Mouse (Mus musculus): ENCODE measurements around the gene Gpr137c.

Gene Gpr137c

DNA sequence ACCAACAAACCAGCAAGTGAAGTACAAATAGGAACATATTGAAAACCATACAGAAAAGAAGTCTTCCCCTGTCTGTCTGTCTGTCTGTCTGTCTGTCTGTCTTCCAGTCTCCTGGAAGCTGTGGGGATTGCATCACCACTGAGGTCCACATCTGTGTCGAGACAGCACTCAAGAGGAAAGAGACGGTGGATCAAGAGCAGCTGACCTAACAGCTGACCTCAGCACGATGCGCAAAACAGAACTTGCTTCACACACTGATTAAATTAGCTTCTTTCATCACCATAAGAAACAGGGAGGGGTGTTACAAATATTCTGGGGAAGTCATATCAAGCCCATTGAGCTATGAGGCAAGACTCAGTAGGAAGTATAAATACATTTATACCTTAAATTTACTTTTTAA lies 72.1 kb downstream of the Gpr137c start:
- DNase-seq (ENCODE audit: low spot score in 2 of 2), result no peak

- no peak for DNase-seq (ENCODE audit: low spot score in 2 of 2)
These were observed 84.4 kb downstream of the Gpr137c start for GRCm38 (mm10) chr14:45303939-45304338.

DNA sequence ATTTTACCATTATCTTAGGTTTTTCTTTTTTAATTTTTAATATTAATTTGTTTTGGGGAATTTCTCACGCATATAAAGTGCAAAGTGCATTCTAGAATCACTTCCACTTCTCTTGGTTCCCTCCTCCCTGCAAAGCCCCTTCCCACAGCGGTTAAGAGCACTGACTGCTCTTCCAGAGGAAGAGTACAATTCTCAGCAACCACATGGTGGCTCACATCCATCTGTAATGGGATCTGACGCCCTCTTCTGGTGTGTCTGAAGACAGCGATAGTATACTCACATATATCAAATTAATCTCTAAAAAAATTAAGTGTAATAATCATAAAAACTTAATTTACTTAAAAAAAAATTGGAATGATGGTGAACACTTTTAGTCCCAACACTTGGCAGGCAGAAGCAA lies 84.9 kb downstream of the Gpr137c start:
- no peak for DNase-seq (ENCODE audit: low spot score in 2 of 2)

GRCm38 (mm10) chr14:45305852-45306251 lies 86.3 kb downstream of the Gpr137c start:
- DNase-seq (ENCODE audit: low spot score in 2 of 2), result no peak

DNA sequence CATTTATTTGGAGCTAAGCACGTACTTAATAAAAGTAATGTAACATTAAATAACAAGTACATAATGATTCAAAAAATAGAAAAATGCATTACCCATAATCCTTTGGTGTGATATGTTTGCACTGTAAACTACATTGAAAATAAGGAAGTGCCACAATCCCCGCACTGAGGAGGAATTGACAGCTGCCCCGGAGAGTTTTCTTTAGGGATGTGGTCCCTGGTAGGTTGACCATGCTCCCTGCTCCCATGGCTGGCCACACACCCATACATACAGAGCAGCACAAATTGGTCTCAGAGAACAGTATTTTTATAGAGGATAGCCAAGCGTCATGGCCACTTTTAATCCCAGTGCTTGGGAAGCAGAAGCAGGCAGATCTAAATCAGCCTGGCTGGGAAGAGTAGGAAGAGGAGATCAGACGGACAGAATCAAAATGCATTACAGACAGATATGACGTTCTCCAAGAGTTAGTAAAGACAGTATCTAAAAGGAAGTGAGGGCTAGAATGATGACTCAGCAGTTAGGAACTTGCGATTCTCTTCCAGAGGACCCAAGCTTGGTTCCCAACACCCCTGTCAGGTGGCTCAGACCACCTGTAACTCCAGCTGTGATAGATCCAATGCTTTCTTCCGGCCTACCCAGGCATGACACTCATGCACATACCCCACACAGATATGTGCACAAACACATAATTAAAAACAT lies 88.3 kb downstream of the Gpr137c start:
- no peak for DNase-seq (ENCODE audit: low spot score in 2 of 2)

DNA sequence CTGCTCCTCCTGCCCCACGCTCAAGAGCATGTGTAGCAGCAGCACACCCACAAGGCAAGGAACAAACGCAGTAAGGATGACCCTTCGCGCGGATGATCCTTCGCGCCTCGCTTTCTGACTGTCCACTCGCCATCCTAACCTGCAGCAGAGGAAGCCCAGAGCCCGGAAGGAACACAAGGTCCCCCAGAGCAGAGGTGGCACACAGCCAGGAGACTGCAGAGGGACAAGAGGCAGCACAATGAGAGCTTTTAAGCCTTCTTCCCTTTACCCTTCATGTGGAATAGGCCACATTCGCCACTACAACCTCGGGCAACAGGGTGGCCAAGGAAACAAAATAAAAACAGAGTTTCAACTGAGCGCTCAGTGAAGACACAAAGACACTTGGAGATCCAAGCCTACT lies 90.1 kb downstream of the Gpr137c start:
- DNase-seq (ENCODE audit: low spot score in 2 of 2), result no peak

DNA sequence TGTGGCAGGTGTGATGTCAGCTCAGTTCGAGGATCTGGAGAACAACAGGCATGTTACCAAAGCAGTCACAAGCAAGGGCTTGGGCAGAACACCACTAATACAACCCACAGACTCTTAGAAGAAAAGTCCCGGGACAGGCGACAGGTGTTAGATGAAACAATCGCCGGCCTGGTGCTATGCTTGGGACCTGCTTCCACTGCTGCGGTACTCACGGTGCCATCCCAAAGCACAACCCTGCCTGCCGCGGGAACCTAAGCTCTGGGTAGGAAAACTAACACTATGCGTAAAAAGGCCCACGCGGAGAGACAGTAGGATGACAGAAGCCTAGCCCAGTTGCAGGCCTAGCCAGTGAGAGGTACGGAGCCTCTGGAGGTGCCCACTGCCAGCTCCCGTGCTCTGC lies 90.6 kb downstream of the Gpr137c start:
- DNase-seq (ENCODE audit: low spot score in 2 of 2), result no peak

GRCm38 (mm10) chr14:45316927-45317326 lies 97.4 kb downstream of the Gpr137c start:
- DNase-seq (ENCODE audit: low spot score in 2 of 2), result no peak

GRCm38 (mm10) chr14:45317921-45318411 lies 98.4 kb downstream of the Gpr137c start:
- peak in 1 of 2 experiments; percentile 25 for DNase-seq (ENCODE audit: low spot score in 2 of 2)

GRCm38 (mm10) chr14:45318426-45319236 lies 99.1 kb downstream of the Gpr137c start, which contains the start of gene Ero1l:
Gene Ero1l (minus strand): TSS chr14:45318771.
- peak; percentile 62 to 79 for DNase-seq (ENCODE audit: low spot score in 2 of 2)

- DNase-seq (ENCODE audit: low spot score in 2 of 2), result no peak
These were observed 99.7 kb downstream of the Gpr137c start for GRCm38 (mm10) chr14:45319237-45319610.

DNA sequence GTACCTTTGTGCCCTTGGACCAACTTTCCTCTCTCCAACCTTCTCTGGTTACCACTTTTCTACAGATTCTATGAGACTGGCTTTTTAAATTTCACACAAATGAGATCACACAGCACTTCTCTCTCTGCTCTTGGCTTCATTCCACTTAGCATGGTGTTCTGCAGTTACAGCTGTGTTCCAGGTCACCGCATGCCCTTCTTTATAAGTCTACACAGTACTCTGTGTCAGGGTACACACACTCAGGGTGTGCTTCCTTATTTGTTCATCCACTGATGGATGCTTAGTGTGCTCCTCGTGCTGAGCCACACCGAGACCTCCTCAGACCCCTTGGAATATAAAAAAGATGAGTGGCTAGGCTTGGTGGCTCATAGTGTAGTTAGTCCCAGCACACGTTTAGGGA lies 100.6 kb downstream of the Gpr137c start:
- no peak for DNase-seq (ENCODE audit: low spot score in 2 of 2)

DNA sequence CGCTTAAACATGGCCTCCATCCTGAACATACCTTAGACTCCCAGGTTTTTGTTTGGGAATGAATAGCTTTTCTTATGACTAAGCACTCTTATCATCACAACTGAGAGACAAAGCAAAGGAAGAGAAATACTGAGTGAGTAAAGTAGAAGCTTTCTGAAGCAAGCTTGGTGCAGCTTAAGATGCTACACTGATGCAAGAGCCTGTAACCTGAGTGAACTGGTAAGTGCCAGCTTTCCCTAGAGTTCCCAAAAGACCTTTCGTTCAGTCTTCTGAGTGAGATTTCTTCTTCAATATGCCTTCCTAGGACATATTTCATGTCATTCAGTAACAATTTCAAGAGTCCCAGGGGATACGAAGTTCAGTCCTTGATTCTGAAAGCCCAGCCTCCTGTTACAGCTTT lies 101.5 kb downstream of the Gpr137c start:
- no peak for DNase-seq (ENCODE audit: low spot score in 2 of 2)

GRCm38 (mm10) chr14:45321622-45322021 lies 102.1 kb downstream of the Gpr137c start:
- no peak for DNase-seq (ENCODE audit: low spot score in 2 of 2)

GRCm38 (mm10) chr14:45322450-45322849 lies 102.9 kb downstream of the Gpr137c start:
- no peak for DNase-seq (ENCODE audit: low spot score in 2 of 2)

DNA sequence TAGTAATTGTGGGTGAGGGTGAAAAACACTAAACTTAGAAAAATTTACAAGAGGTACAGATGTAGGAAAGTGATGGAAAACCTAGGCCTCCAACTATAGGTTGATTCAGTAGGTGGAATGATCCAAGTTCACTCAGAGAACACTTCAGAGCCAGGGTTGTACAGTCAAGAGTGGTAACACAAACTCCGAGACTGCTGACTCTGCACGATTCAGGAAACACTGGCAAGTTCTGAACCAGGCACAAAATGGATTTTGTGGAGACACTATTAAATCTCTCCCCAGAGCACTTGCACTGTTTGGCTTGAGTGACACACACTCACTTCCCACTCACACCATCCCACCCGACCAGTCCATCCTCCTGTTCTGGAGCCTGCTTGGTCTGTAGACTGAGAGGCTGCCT lies 103.8 kb downstream of the Gpr137c start:
- no peak for DNase-seq (ENCODE audit: low spot score in 2 of 2)

DNA sequence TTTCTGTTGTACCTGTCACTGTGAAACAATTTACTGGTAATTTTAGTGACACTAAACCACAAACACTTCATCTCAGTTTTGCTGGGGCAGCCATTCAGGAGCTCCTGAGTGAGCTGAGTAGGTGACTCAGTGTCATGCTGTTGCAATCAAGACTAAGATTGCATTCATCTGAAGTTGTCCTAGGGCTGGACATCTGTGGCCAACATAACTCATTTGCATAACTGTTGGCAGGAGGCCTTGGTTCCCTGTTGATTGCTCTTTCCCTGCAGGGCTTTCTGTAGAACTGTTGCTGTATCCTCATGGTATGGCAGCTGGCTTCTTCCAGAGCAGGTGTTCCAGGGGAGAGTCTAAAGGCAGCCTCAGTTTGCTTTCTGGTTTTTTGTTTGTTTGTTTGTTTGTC lies 106.0 kb downstream of the Gpr137c start:
- DNase-seq (ENCODE audit: low spot score in 2 of 2), result peak in 1 of 2 experiments; percentile 16

DNA sequence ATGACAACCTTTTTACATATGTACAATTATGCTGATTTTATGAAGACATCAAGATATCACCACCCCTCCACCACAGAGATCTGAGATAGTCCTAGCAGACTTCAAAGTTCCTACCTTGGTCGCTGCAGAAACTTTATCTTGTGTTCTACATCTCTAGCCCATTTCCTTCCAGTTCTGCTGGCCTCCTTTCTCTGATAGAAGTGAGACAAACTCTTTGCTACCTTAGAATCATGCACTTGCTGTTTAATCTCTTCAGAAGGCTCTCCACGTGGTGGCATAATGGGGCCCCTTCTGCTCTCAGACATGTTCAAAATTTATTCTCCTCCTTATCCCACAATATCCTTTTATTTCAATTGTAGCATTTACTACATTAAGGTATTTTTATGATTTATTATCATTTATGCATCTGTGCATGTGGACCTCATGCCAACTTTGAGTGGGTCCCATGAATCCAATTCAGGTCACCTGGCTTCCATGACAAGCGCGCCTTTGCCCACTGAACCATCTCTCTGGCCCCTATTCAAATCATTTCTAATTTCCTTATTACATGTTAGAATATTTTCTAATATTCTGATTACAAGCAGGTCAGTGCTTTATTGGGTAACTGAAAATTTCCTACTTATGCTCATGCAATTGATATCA lies 108.7 kb downstream of the Gpr137c start:
- DNase-seq (ENCODE audit: low spot score in 2 of 2), result no peak

DNA sequence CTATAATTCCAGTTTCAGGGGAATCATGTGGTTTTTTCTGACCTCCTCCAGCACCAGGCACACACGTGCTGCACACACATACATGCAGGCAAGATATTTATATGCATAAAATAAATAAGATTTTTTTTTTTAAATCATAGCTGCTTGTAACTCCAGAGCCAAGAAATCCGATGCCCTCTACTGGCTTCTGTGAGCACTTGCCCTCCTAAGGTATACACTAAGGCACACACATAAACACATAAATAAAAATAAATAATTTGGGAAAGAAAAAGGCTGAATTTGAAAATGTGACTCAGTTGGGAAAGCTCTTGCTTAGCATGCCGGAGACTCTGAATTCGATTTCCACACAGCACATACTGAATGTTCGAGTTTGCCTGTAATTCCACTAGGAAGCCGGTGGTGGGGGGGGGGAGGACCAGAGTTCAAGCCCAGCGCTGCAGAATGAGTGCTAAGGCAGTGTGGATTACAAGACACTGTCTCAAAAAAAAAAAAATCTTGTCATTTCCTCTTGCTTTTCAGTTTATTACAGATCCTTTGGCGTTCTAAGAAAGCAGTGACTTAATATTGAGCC lies 109.6 kb downstream of the Gpr137c start:
- DNase-seq (ENCODE audit: low spot score in 2 of 2), result no peak

DNA sequence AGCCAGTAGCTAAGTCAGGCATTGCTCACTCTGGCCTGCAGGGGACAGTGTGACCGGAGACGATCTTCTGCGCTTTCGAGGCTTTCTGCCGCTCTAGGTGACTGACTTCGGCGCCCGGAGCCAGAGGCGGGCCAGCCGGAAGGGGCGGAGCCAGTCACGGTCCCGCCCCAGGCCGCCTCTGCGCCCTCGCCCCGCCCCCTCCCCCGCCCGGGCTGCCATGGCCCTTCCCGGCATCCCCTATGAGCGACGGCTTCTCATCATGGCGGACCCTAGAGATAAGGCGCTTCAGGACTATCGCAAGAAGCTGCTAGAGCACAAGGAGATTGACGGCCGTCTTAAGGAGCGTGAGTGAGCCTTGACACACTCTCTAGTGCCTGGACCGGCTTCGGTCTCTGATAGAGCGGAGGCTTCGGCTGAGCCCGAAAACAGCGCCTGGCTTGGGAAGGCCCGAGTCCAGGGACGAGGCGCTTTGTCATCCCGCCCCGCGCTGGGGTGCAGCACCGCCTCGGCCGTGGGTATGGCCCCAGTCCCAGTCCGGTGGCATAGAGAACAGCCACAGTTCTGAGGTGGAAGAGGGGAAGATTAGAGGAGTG lies 110.2 kb downstream of the Gpr137c start, which contains the start of gene Psmc6:
Gene Psmc6 (plus strand): TSS at position 200 of the 593 bp plus-strand sequence.
- peak; percentile 87 to 91 for DNase-seq (ENCODE audit: low spot score in 2 of 2)

All from left cerebral cortex, adult 9 months (tissue).